Mouse (Mus musculus) G1E (cell line): ENCODE results near the gene Nid1.

Experiments used
- CTCF ChIP-seq: IDR thresholded peaks from 2 replicates; pipeline ENCODE4 v1.5.1; 2012; ENCODE audit warnings: low read depth, low read length, inconsistent platforms, mixed read lengths
- GATA1 ChIP-seq: IDR thresholded peaks from 2 replicates; pipeline ENCODE4 v1.6.1; 2012; ENCODE audit warnings: borderline replicate concordance, low read length, inconsistent platforms, mixed read lengths
- GATA2 ChIP-seq: IDR thresholded peaks from 2 replicates; pipeline ENCODE4 v1.6.1; 2012; ENCODE audit warnings: low read depth, low read length, inconsistent platforms, borderline replicate concordance
- POLR2AphosphoS5 ChIP-seq: IDR thresholded peaks from 2 replicates; pipeline ENCODE4 v1.6.1; 2012; ENCODE audit warnings: low read depth, low read length, inconsistent platforms; ENCODE audit not compliant: insufficient replicate concordance
- TAL1 ChIP-seq: conservative IDR thresholded peaks from 2 replicates; pipeline ENCODE4 v1.6.1; 2012; ENCODE audit warnings: low read depth, low read length, inconsistent platforms, mixed read lengths

DNA sequence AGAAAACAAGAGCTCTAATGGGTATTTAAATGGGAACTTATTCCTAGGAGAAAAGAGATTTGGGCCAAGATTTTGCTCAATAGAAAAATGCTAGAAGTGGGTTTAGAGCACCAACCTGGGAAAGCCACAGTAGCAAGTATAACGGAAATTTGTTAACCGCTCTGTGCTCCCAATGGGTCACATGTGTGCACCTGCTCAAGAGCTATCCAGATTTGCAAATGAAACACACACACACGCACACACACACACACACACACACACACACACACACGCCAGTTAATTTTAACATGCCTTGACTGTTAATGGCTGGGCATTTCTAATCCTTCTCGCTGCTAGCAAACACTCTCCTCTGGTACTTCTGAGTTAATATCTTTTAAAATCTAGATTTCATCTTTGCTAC lies 83.1 kb downstream of the Nid1 start:
- TF ChIP-seq CTCF, result no peak
- no peak for TF ChIP-seq GATA1
- no peak for TF ChIP-seq POLR2AphosphoS5
- no peak for TF ChIP-seq GATA2
- TF ChIP-seq TAL1, result no peak
